Mouse (Mus musculus): ENCODE measurements at regions not wholly inside any gene's neighbourhood (a gene's known extent, or its start where the extent isn't known, plus 50 kb on each side); places are given as distances from the start of the nearest gene placed in this dataset.
A peak's percentile ranks its signal among the peaks of the same experiment; 100 is the strongest.

- peak in 1 of 2 experiments; percentile 15 for DNase-seq (ENCODE audit: low spot score in 2 of 2)
These were observed 193.5 kb upstream of the Rnd3 start for GRCm38 (mm10) chr2:51342421-51342820.

DNA sequence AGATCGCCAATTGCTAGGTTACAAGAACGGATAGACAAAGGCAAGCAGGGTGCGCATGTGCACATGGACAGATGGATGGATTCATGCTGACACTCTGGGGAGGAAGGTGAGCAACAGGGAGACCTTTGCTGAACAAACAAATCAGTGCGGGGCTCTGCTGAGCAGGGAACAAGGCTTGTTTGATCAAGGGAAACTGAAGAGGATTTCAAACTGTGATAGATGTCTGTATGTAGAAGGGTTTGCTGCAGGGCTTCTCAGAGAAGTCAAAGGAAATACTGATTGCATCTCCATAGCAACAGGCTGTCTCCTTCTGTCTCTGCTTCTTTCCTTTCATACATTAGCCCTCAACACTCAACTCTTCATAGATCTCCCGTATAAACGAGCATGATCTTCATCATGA lies 185.5 kb upstream of the Rnd3 start:
- no peak for DNase-seq (ENCODE audit: low spot score in 2 of 2)

GRCm38 (mm10) chr2:51327081-51327480 lies 178.2 kb upstream of the Rnd3 start:
- DNase-seq (ENCODE audit: low spot score in 2 of 2): no peak

GRCm38 (mm10) chr2:51321676-51322075 lies 172.8 kb upstream of the Rnd3 start:
- DNase-seq (ENCODE audit: low spot score in 2 of 2): no peak

GRCm38 (mm10) chr2:51316452-51316851 lies 167.5 kb upstream of the Rnd3 start:
- no peak for DNase-seq (ENCODE audit: low spot score in 2 of 2)

DNA sequence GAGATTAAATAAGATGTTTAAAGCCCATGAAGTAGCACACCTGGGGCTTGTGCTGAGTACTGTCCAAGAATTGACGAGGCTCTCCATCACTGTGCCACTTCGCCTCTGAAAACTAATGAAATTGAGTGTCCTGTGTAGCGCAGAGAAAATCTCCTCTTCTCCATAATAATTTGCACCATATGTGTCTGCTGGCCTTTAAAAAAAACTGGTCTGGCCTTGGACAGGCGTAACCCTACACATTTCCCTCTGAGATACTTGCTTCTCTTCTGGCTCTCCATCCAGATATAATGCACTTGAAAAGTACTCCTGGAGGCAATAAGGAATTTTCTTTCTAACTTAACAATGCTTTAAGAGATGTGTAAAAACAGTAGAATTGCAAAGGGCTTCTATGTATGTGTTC lies 164.5 kb upstream of the Rnd3 start:
- no peak for DNase-seq (ENCODE audit: low spot score in 2 of 2)

DNA sequence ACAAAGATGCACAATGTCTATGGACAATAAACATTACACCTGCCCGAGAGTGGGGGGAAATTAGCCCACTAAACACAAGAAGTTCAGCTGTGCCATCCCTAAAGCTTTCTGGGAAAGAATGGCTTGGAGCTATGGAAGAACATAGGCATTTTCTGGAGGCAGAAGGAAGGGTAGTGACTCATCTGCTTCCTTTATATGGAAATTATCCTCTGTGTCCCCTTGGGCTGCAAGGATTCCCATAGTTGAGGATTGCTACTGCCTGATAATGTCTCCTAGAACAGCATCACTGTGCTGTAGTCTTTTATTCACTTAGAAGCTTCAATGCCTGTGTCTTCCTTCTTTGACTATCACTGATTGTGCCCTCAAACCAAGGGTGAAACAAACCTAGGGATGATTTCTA lies 157.3 kb upstream of the Rnd3 start:
- no peak for DNase-seq (ENCODE audit: low spot score in 2 of 2)

- peak; percentile 69 to 76 for DNase-seq (ENCODE audit: low spot score in 2 of 2)
These were observed 156.5 kb upstream of the Rnd3 start for GRCm38 (mm10) chr2:51305411-51305810.

DNA sequence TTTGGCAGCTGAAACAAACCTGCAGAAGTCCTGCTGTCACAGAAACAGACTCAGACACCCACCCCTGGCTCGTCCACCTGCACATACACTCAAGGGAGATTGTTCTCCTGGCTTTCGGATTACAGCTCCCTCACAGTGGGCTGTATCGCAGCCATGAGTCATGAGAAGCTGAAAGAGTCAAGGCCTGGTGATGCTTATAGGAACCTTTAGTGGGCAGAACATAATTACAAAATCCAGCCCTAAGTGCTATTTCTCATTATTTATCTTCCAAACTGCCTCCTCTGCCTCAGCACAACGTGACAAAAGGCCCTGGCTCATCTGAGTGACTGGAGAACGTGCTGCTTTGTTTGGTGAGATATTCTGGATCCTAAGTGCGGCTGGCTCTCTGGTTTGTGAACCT lies 155.8 kb upstream of the Rnd3 start:
- DNase-seq (ENCODE audit: low spot score in 2 of 2): no peak

DNA sequence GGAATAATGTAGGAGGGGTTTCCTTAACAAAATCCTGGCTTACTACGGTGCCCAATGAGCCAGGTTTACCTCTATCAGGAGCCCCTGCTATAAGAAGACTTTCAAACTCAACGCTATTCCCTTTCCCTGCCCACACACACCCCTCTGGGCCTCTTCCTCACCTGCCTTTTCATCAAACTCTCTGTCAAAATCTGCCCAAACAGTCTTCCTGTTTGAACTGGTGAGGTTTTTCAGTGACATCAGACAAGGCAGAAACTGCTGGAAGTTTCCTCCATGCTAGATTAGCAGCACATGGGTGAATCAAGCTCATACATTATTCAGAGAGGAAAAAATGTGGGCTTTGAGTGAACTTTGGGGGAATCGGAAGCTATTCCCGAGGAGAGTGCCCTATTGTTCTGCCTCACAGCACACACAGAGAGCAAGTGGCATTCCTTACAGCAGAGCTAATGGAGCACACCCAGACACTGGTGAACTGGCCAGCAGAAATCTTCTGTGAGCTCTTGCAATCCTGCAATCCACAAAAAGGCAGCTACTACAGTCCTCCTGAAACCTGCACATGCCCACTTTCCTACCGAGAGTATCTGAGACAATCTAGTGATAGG lies 141.8 kb upstream of the Rnd3 start:
- DNase-seq (ENCODE audit: low spot score in 2 of 2): no peak

DNA sequence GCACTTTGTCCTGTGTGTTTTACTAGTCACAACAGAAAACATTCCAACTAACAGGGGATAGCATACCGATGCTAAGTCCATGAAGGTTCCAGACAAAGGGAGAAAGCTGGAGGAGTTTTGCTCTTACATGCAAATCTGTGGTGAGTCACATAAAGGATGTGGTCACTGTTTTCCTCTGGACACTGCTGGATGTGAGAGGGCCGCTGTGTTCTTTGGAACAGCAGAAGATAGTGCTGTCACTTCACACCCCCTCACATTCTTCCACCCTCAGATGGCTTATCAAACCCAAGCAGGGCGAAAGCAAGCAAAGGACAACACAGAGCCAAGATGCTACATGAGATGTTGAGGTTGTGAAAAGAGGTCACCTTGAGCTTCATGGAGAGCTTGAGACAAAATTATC lies 139.8 kb upstream of the Rnd3 start:
- peak; percentile 24 to 46 for DNase-seq (ENCODE audit: low spot score in 2 of 2)

DNA sequence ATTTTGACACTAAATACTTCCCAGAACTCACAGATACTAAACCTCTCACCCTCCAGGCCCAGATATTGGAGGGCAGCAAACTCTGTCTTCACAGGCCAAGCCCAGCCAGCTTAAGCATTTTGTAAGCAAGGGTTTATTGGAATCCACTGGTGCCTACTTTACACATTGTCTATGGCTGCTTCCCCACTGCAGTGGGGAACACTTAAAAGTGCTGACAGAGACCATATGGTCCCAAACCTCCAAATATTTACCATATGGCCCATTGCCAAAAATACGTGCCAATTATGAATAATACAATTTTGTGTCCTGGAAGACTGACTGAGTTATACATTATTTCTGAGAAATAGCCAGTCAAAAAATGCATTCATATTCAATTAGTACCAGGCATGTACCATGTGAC lies 136.7 kb upstream of the Rnd3 start:
- no peak for DNase-seq (ENCODE audit: low spot score in 2 of 2)

GRCm38 (mm10) chr2:51284781-51285225 lies 135.9 kb upstream of the Rnd3 start:
- no peak for DNase-seq (ENCODE audit: low spot score in 2 of 2)

DNA sequence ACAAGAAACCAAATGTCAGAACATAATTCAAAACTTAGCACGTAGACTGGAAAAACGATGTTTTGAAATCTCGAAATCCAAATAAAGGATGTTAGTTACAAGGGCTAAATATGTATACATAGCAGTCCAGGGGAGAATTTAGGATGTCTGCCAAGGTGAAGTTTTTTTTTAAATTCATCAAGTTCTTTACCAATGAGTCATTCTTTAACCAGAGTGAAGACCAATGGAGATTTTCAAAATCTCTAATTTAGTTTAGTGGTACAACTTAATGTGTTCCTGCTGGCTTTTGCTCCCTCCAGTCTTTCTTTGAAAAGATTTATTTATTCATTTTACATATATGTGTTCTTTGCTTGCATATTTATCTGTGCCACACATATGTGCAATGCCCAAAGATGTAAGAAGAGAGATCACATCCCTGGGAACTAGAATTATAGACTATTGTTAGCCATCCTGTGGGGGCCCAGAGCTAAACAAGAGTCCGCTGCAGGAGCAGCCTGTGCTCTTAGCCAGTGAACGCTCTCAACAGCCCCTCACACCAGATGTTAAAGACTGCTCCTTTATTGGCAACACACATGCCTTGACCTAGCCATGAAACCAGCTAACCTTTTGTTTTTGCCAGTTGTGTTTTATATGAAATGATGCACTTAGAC lies 130.6 kb upstream of the Rnd3 start:
- no peak for DNase-seq (ENCODE audit: low spot score in 2 of 2)

DNA sequence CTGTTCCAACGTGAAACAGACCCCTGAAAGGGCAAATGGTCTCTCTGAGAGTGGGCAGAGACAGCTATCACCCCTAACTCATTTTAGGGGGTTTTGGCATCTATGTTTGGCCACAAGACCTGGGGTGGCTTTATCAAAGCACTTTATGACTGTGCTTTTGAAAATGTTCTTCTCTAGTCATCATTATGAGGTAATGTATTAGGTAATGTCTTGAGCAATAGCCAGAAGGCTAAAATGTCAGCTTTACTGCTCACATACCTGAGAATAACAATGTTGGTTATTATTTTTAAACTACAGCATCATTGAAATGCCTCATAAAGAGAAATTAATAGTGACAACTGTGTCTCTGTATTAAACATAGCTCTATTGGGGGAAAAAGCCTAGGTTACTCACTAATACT lies 129.9 kb upstream of the Rnd3 start:
- no peak for DNase-seq (ENCODE audit: low spot score in 2 of 2)

DNA sequence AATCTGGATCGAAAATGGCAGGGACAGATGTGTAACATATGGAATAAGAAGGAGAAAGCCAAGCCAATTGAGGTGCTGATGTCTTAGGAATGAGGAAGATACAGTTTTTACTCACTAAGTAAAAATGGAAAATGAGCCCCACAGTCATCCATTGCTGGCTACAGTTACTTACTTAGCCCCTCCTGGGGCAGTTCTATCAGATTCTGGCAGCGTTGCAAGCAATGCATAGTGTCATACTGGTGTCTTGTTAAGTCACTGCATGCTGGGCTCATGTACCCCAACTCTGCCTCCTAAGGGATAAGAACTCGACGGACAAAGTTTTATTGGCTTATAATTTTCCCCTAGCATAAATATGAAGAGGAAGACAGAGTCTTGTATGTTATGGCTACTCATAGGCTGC lies 129.4 kb upstream of the Rnd3 start:
- DNase-seq (ENCODE audit: low spot score in 2 of 2): no peak

DNA sequence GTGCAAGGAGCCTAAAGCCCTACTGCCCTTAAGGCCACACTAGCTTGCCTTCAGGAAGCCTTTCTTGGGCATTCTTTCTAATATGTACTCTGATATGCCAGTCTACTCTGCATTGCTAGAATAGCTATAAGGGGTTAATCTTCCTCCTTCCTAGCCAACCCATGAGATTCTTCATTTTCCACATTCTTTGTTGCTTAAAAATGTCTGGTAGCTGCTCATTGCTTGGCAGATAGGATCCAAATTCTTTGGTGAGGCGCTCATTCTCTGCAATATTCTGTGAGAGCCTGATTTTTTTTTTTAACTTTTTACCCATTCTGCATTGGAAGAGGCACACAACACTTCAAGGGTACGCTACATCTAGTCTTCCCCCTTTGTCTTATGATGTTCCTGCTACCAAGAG lies 127.7 kb upstream of the Rnd3 start:
- DNase-seq (ENCODE audit: low spot score in 2 of 2): no peak

GRCm38 (mm10) chr2:51273300-51273699 lies 124.4 kb upstream of the Rnd3 start:
- DNase-seq (ENCODE audit: low spot score in 2 of 2): no peak

GRCm38 (mm10) chr2:51268532-51268931 lies 119.6 kb upstream of the Rnd3 start:
- no peak for DNase-seq (ENCODE audit: low spot score in 2 of 2)

- no peak for DNase-seq (ENCODE audit: low spot score in 2 of 2)
These were observed 118.8 kb upstream of the Rnd3 start for GRCm38 (mm10) chr2:51267662-51268061.

DNA sequence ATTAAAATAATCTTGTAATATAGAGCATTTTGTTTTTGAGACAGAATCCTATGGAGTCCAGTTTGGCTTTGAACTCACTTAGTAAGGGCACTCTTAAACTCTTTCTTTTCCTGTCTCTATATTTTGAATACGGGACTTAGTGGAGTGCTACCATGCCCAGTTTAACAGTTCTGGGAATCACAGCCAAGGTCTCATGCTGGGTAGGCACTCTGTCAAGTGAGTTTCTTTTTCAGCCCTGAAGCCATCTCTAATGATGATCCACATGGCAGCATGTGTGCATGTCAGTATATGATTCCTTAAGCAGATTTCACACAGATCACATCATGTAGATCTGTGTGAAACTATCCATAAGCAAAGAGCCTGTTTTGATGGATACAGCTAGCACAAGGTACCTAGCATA lies 113.6 kb upstream of the Rnd3 start:
- DNase-seq (ENCODE audit: low spot score in 2 of 2): no peak

DNA sequence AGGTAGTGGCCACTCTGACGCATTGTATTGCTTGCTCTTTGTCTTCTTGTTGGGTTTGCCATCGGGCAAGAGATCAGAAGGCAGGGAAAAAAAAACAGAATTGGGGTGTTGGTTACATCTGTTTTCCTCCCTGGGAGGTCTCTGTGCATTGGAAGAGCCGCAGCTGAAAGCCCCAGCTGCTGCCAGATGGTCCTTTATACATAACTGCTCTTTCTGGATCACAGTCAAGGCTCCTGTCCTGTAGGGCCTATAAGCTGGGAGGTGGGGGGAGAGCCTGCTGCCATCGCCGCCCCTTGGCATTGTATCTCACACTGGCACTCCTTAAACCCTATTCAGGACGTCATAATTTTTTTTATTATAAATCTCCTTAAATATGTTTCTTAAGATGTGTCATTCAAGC lies 101.9 kb upstream of the Rnd3 start:
- no peak for DNase-seq (ENCODE audit: low spot score in 2 of 2)

DNA sequence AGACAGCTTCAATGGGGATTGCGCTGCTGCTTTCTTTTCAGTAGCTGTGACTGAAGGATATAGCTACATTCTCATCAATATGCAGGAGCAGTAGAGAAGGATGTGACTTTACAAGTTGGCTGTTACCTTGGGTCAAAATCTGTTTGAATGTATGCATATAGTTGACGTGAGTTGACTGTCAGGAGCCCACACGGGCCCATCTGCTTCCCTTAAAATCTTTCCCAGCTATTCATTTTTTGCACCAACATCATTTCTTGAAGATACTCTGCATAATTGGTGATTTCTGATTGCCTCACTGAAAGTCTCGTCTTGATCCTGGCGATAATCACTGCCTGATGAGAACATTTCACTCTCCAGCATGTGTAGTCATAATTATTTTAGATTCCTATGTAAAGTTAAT lies 92.7 kb upstream of the Rnd3 start:
- no peak for DNase-seq (ENCODE audit: low spot score in 2 of 2)

GRCm38 (mm10) chr2:51240000-51240399 lies 91.1 kb upstream of the Rnd3 start:
- DNase-seq (ENCODE audit: low spot score in 2 of 2): no peak

Data from heart, adult 9 months (tissue).